Mouse (Mus musculus) ovary, postnatal 36 days (tissue): ENCODE results near the gene Cep164.

Source experiments
- DNase-seq: peaks from one replicate; pipeline ENCODE4 v3.0.0; 2022; ENCODE audit warnings: low spot score, mixed read lengths

Gene Cep164

GRCm38 (mm10) chr9:45838434-45839138, 10.1 kb upstream of the Cep164 start, which contains the start of gene Bace1:
Gene Bace1 (plus strand): TSS chr9:45838580.
- DNase-seq: peak; percentile 77

DNA sequence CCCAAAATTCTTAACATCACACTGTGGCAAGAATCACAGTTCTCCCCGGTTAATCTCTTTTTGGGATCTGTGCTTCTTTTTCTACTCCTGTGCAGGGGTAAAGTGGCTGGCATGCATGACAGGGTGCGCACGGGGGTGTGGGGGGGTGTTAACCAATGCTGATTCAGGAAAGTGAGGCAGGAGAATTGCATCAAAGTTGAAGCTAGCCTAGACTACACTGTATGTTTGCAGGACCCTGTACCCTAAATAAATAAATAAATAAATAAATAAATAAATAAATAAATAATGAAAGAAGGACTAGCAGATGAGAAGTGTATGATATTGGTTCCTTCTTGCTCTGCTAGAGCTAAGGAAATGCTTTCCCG, 9.6 kb upstream of the Cep164 start:
- DNase-seq: no peak

DNA sequence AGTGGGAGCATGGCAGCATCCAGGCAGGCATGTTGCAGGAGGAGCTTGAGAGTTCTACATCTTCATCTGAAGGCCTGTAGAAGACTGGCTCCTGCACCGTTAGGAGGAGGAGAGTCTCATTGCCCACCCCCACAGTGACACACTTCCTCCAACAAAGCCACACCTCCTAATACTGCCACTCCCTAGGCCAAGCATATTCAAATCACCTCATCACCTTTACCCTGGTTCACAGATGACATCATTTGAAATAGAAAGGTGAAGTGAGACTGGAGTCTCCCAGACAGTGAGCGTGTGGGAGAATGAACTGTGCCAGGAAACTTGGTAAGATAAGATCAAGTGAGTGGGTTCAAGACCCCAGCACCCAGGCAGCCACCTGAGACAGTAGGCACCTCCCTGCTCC, 5.0 kb upstream of the Cep164 start:
- no peak for DNase-seq

DNA sequence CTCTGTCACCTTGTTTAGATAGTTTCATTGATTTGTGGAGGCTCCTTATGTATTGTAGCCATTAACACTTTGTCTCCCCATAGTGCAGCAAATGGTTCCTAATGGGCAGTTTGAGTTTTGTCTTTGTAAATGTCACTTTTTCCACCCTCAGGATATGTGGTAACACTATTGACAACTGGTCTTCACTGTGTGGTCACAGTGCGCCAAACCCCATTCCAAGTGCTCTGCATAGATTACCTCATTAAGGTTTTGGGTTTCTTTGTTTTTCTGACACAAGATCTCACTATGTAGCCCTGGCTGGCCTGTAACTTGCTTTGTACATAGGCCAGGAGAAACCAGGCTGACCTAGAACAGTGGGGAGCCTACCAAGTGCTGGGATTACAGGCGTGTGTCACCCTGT, 4.4 kb upstream of the Cep164 start:
- DNase-seq: no peak

GRCm38 (mm10) chr9:45829107-45829506, 616 bp upstream of the Cep164 start:
- DNase-seq: peak; percentile 67

DNA sequence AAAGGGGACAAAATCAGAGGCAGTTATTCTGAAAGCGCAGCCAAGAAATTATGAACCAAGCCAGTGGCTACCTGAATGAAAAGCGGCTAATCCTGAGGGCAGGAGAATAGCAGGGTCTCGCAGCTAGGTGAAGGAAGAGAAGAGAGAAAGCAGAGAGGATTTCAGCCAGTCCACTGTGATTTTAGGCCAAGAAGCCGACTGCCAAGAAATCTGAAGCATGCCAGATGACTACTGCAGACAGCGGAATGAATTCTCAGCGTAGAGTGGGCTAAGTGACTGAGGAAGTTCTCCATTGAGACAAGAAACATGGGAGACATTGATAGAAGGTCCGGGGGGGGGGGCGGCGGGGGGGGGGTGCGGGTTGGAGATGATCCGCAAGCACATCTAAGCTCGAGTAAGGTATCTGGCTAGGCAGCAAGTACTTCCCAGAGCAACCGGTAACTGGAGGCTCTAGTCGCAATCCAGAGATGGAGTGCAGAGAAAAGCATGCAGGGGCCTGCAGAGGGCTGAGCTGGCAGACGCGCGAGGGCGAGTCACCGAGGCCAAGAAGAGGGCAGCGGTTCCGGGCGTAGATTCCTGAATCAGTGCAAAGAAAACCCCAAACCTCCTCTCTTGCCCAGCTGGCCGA, 714 bp downstream of the Cep164 start:
- DNase-seq: no peak

- no peak for DNase-seq
Observed at GRCm38 (mm10) chr9:45818406-45819011, 10.0 kb downstream of the Cep164 start.

DNA sequence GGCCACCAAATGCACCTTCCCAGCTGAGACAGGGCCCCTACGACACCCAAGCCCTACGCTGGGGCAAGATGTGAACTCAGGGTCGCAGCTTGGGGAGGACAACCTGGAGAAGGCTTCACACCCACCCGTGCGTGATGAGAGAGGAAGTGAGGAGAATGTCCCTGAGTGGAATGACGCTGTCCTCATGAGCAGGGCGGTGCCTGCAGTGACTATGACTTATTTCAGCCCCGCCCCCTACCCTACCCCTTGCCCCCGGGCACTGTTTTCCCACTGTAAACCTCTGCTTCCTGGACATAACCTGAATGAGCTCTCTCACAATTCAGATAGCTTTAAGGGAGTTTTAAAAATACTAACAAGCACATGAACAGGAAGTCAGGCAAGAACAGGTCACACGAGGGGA, 13.0 kb downstream of the Cep164 start:
- DNase-seq: no peak

DNA sequence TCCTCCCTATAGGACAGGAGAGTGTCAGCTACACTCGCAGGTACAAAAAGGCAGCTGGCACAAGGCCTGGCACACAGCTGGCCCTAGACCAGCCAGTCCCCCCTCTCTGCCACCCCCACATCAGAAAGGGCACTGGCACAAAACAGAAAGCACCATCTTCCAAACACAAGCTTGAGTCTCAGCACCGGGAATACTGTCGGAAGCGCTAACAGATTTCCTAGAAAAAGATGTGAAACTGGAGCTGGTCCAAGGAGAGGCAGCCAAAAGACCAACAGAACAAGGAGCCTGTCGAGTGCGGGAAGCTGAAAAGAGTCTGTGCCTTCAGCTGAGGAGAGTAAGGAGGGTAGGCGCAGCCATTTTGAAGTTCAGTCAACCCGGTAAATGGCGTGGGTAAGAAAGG, 13.4 kb downstream of the Cep164 start:
- no peak for DNase-seq

DNA sequence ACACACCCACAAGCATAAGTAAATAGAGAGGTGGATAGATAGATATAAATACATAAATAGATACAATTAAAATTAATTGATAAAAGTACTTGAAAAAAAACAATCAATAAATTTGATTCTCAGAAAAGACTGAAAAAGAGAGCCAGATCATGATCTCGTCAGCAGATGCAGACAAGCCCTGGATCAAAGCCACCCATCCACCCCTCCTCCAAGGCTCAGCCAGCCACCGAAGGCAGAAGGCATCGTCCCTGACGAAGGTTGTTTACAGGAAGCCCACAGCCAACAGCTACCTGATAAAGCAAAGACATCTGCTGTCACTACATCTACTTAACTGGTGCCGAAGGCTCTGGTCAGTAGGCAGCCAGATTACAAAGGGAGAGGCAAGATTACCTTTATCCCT, 16.5 kb downstream of the Cep164 start:
- no peak for DNase-seq

GRCm38 (mm10) chr9:45807761-45808160, 20.7 kb downstream of the Cep164 start:
- DNase-seq: no peak

DNA sequence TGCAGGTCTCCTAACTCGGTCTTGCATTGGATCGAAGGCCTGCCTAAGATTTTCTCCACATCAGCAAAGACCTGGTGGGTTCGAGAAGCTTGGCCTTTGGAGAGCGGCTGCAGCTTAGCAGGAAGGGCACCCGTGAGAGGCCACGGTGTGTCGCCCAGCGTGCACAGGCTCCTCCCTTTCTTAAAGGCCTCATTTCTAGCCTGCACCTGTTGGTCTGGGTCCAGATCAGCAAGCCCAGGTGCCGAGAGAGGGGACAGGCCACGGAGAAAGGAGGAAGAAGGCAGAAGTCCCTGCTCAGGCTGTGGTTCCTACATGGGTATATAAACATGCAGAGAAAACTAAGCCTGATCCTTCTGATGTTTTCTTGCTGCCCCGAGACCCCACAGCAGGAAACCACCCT, 21.2 kb downstream of the Cep164 start:
- no peak for DNase-seq

DNA sequence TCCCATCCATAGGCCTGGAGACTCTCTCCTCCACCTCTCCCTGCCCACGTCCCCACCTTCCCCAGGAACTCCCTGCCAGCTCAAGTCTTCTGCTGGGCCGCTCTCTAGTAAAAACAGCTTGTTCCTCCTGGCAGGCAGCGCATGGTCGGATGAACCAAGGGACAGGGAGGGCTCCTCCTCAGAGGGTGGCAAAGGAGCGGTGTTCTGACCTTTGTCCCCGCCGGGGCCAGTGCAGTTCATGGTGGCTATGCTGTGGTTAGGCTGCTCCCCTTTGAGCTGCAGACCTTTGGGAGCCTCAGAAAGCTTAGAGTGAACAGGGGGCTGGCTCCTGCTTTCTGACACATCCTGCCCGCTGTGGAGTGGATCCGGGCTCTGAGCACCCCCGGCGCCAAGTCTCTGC, 21.6 kb downstream of the Cep164 start:
- DNase-seq: no peak

GRCm38 (mm10) chr9:45803070-45803774, 25.3 kb downstream of the Cep164 start:
- no peak for DNase-seq

GRCm38 (mm10) chr9:45799402-45799801, 29.1 kb downstream of the Cep164 start:
- no peak for DNase-seq

DNA sequence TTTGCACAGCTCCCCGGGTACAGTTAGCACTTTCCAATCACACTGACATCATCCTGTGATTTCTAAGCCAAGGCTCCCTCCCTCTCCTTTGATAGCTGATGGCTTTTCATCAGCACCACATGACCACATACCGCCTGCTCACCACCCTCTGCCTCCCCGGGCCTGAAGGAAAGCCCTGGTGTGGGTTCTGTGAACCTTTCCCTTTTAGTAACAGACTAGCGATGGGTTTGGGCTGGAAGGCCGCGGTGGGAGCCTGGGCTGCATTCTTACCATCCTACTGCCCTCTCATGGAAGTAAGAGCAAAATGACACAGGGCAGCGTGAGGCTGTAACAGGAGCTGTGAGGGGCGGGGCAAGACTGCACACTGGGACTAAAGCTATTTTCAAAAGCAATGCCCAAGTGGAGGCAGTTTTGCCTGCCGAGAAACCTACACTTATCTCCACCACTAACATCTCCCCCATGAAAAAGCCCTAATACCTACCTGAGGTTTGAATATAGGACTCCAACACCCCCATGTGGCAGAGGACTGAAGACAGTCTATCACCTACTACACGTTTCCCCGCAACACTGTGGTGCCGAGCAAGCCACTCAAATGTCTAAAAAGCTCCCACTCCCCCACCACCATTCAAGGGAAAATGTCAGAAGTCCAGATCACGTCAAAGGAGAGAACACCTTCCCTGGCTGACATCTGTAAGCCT, 29.9 kb downstream of the Cep164 start:
- DNase-seq: peak; percentile 29

DNA sequence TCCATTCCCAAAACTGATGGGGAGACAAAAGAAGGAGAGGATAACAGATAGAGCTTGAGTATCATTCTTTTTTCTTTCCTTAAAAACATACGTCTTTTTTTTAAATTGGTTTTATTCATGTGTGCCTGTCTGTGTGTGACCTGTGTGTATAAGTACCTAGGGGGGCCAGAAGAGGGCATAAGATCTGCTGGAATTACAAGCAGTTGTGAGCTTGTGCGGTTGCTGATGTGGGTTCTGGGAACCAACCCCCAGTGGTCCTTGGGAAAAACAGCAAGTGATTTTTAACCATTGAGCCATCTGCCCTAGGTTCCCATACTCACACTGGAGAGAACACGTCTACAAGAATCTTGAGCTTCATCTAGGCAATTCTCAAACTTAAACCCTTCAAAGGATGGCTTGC, 31.2 kb downstream of the Cep164 start:
- DNase-seq: no peak

DNA sequence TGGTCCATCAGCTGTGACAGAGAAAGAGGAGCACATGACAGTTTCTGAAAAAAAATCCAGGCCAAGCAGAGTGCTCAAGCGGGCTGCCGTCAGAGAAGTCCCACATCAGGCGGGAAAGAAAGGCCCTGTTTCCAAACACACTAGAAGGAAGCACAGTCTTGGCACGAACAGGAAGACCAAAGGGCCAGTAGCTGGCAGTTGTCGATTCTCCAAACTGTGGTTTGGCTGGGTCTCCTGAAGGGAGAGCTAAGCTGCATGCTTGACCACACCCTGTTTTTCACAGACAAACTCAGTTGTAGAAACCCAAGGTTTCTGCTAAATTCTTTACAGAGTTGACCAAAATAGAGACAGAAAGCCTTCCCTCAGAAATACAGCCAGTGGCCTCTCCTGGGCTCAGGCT, 32.8 kb downstream of the Cep164 start:
- DNase-seq: no peak

DNA sequence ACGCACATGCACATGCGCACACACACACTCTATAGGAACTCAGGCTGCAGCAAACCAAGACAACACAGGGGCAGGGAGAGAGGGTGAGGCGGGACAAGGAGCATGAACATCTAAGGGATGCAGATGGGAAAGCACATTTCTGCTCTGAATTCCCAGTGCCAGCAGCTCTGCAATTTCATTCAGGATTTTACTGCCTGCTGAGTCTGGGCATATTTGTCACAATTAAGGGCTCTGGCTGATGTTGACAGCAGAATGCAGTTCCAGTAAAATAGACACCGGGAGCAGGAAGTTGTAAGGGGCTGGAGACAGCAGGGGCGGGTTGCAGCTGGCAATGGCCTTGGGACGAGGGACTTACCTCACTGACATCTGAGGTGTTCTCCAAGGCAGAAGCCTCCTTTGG, 34.8 kb downstream of the Cep164 start:
- DNase-seq: no peak

- DNase-seq: no peak
Observed at GRCm38 (mm10) chr9:45792235-45792634, 36.3 kb downstream of the Cep164 start.

- DNase-seq: no peak
Observed at GRCm38 (mm10) chr9:45791456-45792142, 36.9 kb downstream of the Cep164 start.

DNA sequence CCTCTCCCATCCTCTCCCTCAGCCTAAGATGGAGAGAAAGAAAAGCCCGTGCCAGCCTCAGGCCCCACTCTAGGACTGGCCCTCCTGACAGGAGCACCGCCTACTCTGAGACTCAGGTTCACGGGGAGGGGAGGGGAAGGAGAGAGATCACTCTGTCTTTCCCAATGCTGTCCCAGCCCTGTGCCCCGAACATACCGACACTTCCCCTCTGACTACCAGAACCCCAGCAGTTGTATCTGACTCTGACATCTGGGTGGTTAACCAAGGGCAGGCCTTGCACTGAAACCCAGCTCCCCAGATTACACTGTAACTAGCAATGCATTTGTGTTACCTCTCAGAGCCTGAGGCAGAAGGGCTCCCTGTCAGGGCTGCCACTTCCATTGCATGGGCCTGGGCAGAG, 40.1 kb downstream of the Cep164 start:
- no peak for DNase-seq
